Mouse (Mus musculus) stomach, embryonic 15.5 days (tissue): ENCODE measurements around the gene Gm5447. TPM values are rescaled to one million over a fixed set of nuclear protein-coding genes. Genes with fewer than 3 reads are reported as not detected.

Source experiments
- ATAC-seq: fragments of 200-750 bp; cut with Nextera tagmentation; 2 replicates; pipeline ENCODE4 v1.8.0; 2017; ENCODE audit warnings: low read depth, moderate number of reproducible peaks, moderate TSS enrichment; ENCODE audit not compliant: insufficient read depth, low FRiP score
- H3K27ac ChIP-seq: fragments of 300-500 bp; sonication (generic); 2 replicates; pipeline ENCODE4 v1.5.1; 2015; ENCODE audit warnings: mild to moderate bottlenecking, inconsistent platforms
- H3K27me3 ChIP-seq: fragments of 300-500 bp; sonication (generic); replicated peaks from 2 replicates; pipeline ENCODE4 v1.6.1; 2015; ENCODE audit warnings: inconsistent platforms
- H3K36me3 ChIP-seq: fragments of 300-500 bp; sonication (generic); 2 replicates; pipeline ENCODE4 v1.6.1; 2015; ENCODE audit warnings: inconsistent platforms
- H3K4me1 ChIP-seq: fragments of 300-500 bp; sonication (generic); 2 replicates; pipeline ENCODE4 v1.6.1; 2015; ENCODE audit warnings: inconsistent platforms
- H3K4me2 ChIP-seq: fragments of 300-500 bp; sonication (generic); 2 replicates; pipeline ENCODE4 v1.6.1; 2015; ENCODE audit warnings: mild to moderate bottlenecking, inconsistent platforms
- H3K4me3 ChIP-seq: fragments of 300-500 bp; sonication (generic); replicated peaks from 2 replicates; pipeline ENCODE4 v1.5.1; 2015; ENCODE audit warnings: inconsistent platforms
- H3K9ac ChIP-seq: fragments of 300-500 bp; sonication (generic); 2 replicates; pipeline ENCODE4 v1.6.1; 2015; ENCODE audit warnings: inconsistent platforms
- H3K9me3 ChIP-seq: fragments of 300-500 bp; sonication (generic); 2 replicates; pipeline ENCODE4 v1.6.1; 2016; ENCODE audit warnings: inconsistent platforms
- WGBS: fragments of 180-500 bp; shearing (Covaris S2); methylation state at CpG from one replicate; pipeline ENCODE4 v1.1.7; 2015; 5-methylcytosine and 5-hydroxymethylcytosine counted together
- polyA plus RNA-seq: library from polyadenylated mRNA; unstranded; fragments of >200 nt; fragmentation: Nextera tagmentation; extraction: Ambion mirVana; gene quantifications from 2 replicates; pipeline ENCODE4 v1.2.1, GENCODE M21; 2015

Gene Gm5447
- polyA plus RNA-seq, 1 experiment from 2014 or later: 0.19 TPM

- H3K36me3 ChIP-seq: no peaks in the 10 kb centered on the region
- peaks cover 3% of the 10 kb centered on the region; the same call in 1 of the 2 replicates for H3K4me1 ChIP-seq
- no peak overlapping the region for H3K27ac ChIP-seq
- H3K27me3 ChIP-seq: no peaks in the 10 kb centered on the region
- ATAC-seq: no peak
- H3K9me3 ChIP-seq: no peaks in the 10 kb centered on the region
- H3K9ac ChIP-seq: no peak overlapping the region
- no peak overlapping the region for H3K4me2 ChIP-seq
- 50% methylated on average over 2 of the region's 2 CpGs for WGBS
- no peak overlapping the region for H3K4me3 ChIP-seq
These were observed 12.1 kb upstream of the Gm5447 start for GRCm38 (mm10) chr13:30961932-30962331.

GRCm38 (mm10) chr13:30966507-30966911 is 7.5 kb upstream of the Gm5447 start:
- Histone ChIP-seq H3K4me2 (peak overlapping the region; percentile 13; the same call in 1 of the 2 replicates), H3K27ac (peak overlapping the region; percentile 26; the same call in 1 of the 2 replicates)

GRCm38 (mm10) chr13:30968311-30968710 is 5.7 kb upstream of the Gm5447 start:
- ATAC-seq: 0 out of 2 replicates have a peak, but pooled peaks have one; percentile 32
- peaks cover 11% of the 10 kb centered on the region; the same call in 1 of the 2 replicates for H3K4me1 ChIP-seq
- H3K9ac ChIP-seq: no peak overlapping the region
- H3K4me3 ChIP-seq: no peak overlapping the region
- WGBS: 50% methylated on average over 4 of the region's 4 CpGs
- no peak overlapping the region for H3K27ac ChIP-seq
- no peaks in the 10 kb centered on the region for H3K9me3 ChIP-seq
- H3K27me3 ChIP-seq: no peaks in the 10 kb centered on the region
- H3K4me2 ChIP-seq: no peak overlapping the region
- H3K36me3 ChIP-seq: no peaks in the 10 kb centered on the region

More at GRCm38 (mm10) chr13:30966507-30966911, 7.5 kb upstream of the Gm5447 start:
- Histone ChIP-seq H3K36me3 (no peaks in the 10 kb centered on the region), H3K27me3 (no peaks in the 10 kb centered on the region), H3K4me1 (peaks cover 11% of the 10 kb centered on the region; the same call in 1 of the 2 replicates), H3K9me3 (no peaks in the 10 kb centered on the region), H3K4me3 (no peak overlapping the region), H3K9ac (no peak overlapping the region)
- ATAC-seq: peak; percentile 69; the same call in 1 of the 2 replicates
- WGBS: 15% methylated on average over 10 of the region's 10 CpGs

- Histone ChIP-seq H3K9me3 (no peaks in the 10 kb centered on the region), H3K4me1 (peaks cover 11% of the 10 kb centered on the region; the same call in 1 of the 2 replicates), H3K9ac (no peak overlapping the region), H3K27ac (no peak overlapping the region), H3K36me3 (no peaks in the 10 kb centered on the region), H3K27me3 (no peaks in the 10 kb centered on the region), H3K4me2 (no peak overlapping the region), H3K4me3 (no peak overlapping the region)
- ATAC-seq: no peak
- WGBS: 69% methylated on average over 3 of the region's 3 CpGs
These were observed 3.0 kb upstream of the Gm5447 start for GRCm38 (mm10) chr13:30971047-30971446.

- Histone ChIP-seq H3K27ac (no peak overlapping the region), H3K4me2 (no peak overlapping the region), H3K4me1 (0 out of 2 replicates have a peak, but pooled peaks cover 7% of the 10 kb centered on the region), H3K36me3 (no peaks in the 10 kb centered on the region), H3K27me3 (no peaks in the 10 kb centered on the region), H3K4me3 (no peak overlapping the region), H3K9me3 (no peaks in the 10 kb centered on the region), H3K9ac (no peak overlapping the region)
- no peak for ATAC-seq
- 80% methylated on average over 2 of the region's 2 CpGs for WGBS
These were observed 1.9 kb upstream of the Gm5447 start for GRCm38 (mm10) chr13:30972102-30972501.

GRCm38 (mm10) chr13:30974247-30974630 is 235 bp downstream of the Gm5447 start:
- Histone ChIP-seq H3K4me1 (no peaks in the 10 kb centered on the region), H3K4me2 (peak overlapping the region; percentile 55), H3K9ac (no peak overlapping the region; the same call in 1 of the 2 replicates), H3K4me3 (peak overlapping the region; percentile 90), H3K27me3 (no peaks in the 10 kb centered on the region), H3K36me3 (no peaks in the 10 kb centered on the region), H3K9me3 (no peaks in the 10 kb centered on the region), H3K27ac (no peak overlapping the region)
- WGBS: 22% methylated on average over 5 of the region's 5 CpGs
- peak; percentile 16; the same call in 1 of the 2 replicates for ATAC-seq

GRCm38 (mm10) chr13:30976536-30977084 is 2.6 kb downstream of the Gm5447 start:
- Histone ChIP-seq H3K9me3 (no peaks in the 10 kb centered on the region), H3K27me3 (no peaks in the 10 kb centered on the region), H3K9ac (no peak overlapping the region), H3K36me3 (no peaks in the 10 kb centered on the region), H3K4me1 (no peaks in the 10 kb centered on the region), H3K4me2 (no peak overlapping the region), H3K4me3 (no peak overlapping the region), H3K27ac (no peak overlapping the region)
- 30% methylated on average over 8 of the region's 8 CpGs for WGBS
- ATAC-seq: no peak

GRCm38 (mm10) chr13:30978224-30978623 is 4.2 kb downstream of the Gm5447 start:
- no peak overlapping the region for H3K9ac ChIP-seq
- H3K4me1 ChIP-seq: no peaks in the 10 kb centered on the region
- H3K27me3 ChIP-seq: no peaks in the 10 kb centered on the region
- H3K4me2 ChIP-seq: no peak overlapping the region
- no peak for ATAC-seq
- H3K4me3 ChIP-seq: no peak overlapping the region
- 57% methylated on average over 4 of the region's 4 CpGs for WGBS
- H3K27ac ChIP-seq: no peak overlapping the region
- no peaks in the 10 kb centered on the region for H3K36me3 ChIP-seq
- H3K9me3 ChIP-seq: no peaks in the 10 kb centered on the region

- no peak for ATAC-seq
- H3K9me3 ChIP-seq: no peaks in the 10 kb centered on the region
- H3K27ac ChIP-seq: no peak overlapping the region
- H3K4me1 ChIP-seq: 0 out of 2 replicates have a peak, but pooled peaks cover 4% of the 10 kb centered on the region
- H3K27me3 ChIP-seq: no peaks in the 10 kb centered on the region
- no peak overlapping the region for H3K4me3 ChIP-seq
- 67% methylated on average over 1 of the region's 1 CpGs for WGBS
- H3K36me3 ChIP-seq: no peaks in the 10 kb centered on the region
- H3K4me2 ChIP-seq: no peak overlapping the region
- H3K9ac ChIP-seq: no peak overlapping the region
These were observed 7.7 kb downstream of the Gm5447 start for GRCm38 (mm10) chr13:30981666-30982065.

- Histone ChIP-seq H3K4me2 (peak overlapping the region; percentile 56), H3K27ac (peak overlapping the region; percentile 76), H3K9ac (no peak overlapping the region), H3K9me3 (no peaks in the 10 kb centered on the region), H3K36me3 (no peaks in the 10 kb centered on the region), H3K4me3 (peak overlapping the region; percentile 31), H3K27me3 (no peaks in the 10 kb centered on the region), H3K4me1 (0 out of 2 replicates have a peak, but pooled peaks cover 9% of the 10 kb centered on the region)
- ATAC-seq: no peak
- 21% methylated on average over 13 of the region's 13 CpGs for WGBS
These were observed 11.2 kb downstream of the Gm5447 start for GRCm38 (mm10) chr13:30985275-30985597.

- peak; percentile 58; the same call in 1 of the 2 replicates for ATAC-seq
- Histone ChIP-seq H3K9me3 (no peaks in the 10 kb centered on the region), H3K27me3 (no peaks in the 10 kb centered on the region), H3K9ac (peak overlapping the region; percentile 10; the same call in 1 of the 2 replicates), H3K4me2 (peak overlapping the region; percentile 56), H3K4me3 (peak overlapping the region; percentile 31), H3K4me1 (0 out of 2 replicates have a peak, but pooled peaks cover 10% of the 10 kb centered on the region), H3K36me3 (no peaks in the 10 kb centered on the region), H3K27ac (peak overlapping the region; percentile 76)
- 13% methylated on average over 27 of the region's 27 CpGs for WGBS
These were observed 11.8 kb downstream of the Gm5447 start for GRCm38 (mm10) chr13:30985598-30986466.

- WGBS: 59% methylated on average over 10 of the region's 10 CpGs
- Histone ChIP-seq H3K4me3 (no peak overlapping the region), H3K4me2 (no peak overlapping the region), H3K9ac (no peak overlapping the region), H3K36me3 (no peaks in the 10 kb centered on the region), H3K27me3 (no peaks in the 10 kb centered on the region), H3K4me1 (0 out of 2 replicates have a peak, but pooled peaks cover 10% of the 10 kb centered on the region), H3K27ac (peak overlapping the region; percentile 76; the same call in 1 of the 2 replicates), H3K9me3 (no peaks in the 10 kb centered on the region)
- no peak for ATAC-seq
These were observed 13.0 kb downstream of the Gm5447 start for GRCm38 (mm10) chr13:30986934-30987455.
